In the genomic region with DNA sequence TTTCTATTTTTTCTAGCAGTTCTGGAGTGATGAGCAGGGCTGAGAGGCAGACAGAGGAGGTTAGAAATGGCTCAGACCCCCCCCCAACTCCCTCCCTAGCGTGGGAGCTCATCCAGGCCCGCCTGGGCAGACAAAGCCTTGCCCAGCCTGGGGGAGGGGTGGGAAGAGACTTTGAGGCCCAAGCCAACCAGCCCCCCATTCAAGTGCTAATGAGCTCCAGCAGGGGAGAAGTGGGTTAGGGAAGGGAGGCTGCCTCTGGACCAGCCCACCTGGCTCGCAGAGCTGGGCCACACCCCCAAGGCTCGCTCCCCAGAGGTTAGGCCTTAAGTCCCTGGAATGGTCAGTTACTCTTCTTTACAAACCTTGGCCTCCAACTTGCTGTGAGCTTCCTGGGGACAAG, we compare ENCODE assay signal across 8 mouse cellular contexts. TPM values are rescaled to one million over a fixed set of nuclear protein-coding genes. Genes with fewer than 3 reads are reported as not detected.
DNase-seq lines count a peak whose midpoint lies in the region; ATAC-seq and TF ChIP-seq lines count a peak whose summit lies in the region.

No protein-coding gene starts in this region.

- peak overlapping the region; percentile 76 for H3K27ac ChIP-seq in heart, embryonic 12.5 days (ENCODE audit: poor library complexity, severe bottlenecking)
- peak overlapping the region; percentile 96 for H3K27ac ChIP-seq in embryonic facial prominence, embryonic 10.5 days (replicated peaks)
- H3K27ac ChIP-seq in intestine, embryonic 14.5 days (ENCODE audit: low read depth): peak overlapping the region; percentile 74; the same call in 1 of the 2 replicates
- peak overlapping the region; percentile 99 for H3K27ac ChIP-seq in midbrain, embryonic 14.5 days (replicated peaks; ENCODE audit: low read depth, low read length)

- TF ChIP-seq CTCF in E14TG2a.4 (conservative IDR thresholded peaks at IDR 0.05; ENCODE audit: low read length): no peak

- H3K9ac ChIP-seq in heart, embryonic 12.5 days: peak overlapping the region; percentile 62
- H3K9ac ChIP-seq in intestine, embryonic 14.5 days (ENCODE audit: low read length): 0 out of 2 replicates have a peak overlapping the region, but pooled peaks have one; percentile 25
- H3K9ac ChIP-seq in midbrain, embryonic 14.5 days (replicated peaks; ENCODE audit: low read length): peak overlapping the region; percentile 51

- H3K4me3 ChIP-seq in heart, embryonic 12.5 days: 0 out of 2 replicates have a peak overlapping the region, but pooled peaks have one; percentile 7
- H3K4me3 ChIP-seq in E14TG2a.4 (replicated peaks; ENCODE audit: low read length): peak overlapping the region; percentile 88
- H3K4me3 ChIP-seq in embryonic facial prominence, embryonic 10.5 days: peak overlapping the region; percentile 95
- H3K4me3 ChIP-seq in intestine, embryonic 14.5 days (ENCODE audit: low read depth, low read length): no peak overlapping the region
- peak overlapping the region; percentile 17; the same call in 1 of the 2 replicates for H3K4me3 ChIP-seq in midbrain, embryonic 14.5 days (replicated peaks; ENCODE audit: low read depth, low read length)

- peaks cover 75% of the 10 kb centered on the region for H3K4me1 ChIP-seq in heart, embryonic 12.5 days (replicated peaks)
- peaks cover 88% of the 10 kb centered on the region for H3K4me1 ChIP-seq in E14TG2a.4 (replicated peaks; ENCODE audit: low read depth, low read length)
- peaks cover 98% of the 10 kb centered on the region for H3K4me1 ChIP-seq in embryonic facial prominence, embryonic 10.5 days
- peaks cover 68% of the 10 kb centered on the region for H3K4me1 ChIP-seq in intestine, embryonic 14.5 days (replicated peaks; ENCODE audit: control insufficient read depth, insufficient read depth, low read length)
- H3K4me1 ChIP-seq in midbrain, embryonic 14.5 days (ENCODE audit: control insufficient read depth, insufficient read depth, low read length): peaks cover 76% of the 10 kb centered on the region

- WGBS in heart, embryonic 12.5 days: 18% methylated on average over 4 of the region's 4 CpGs
- 3% methylated on average over 4 of the region's 4 CpGs for WGBS in embryonic facial prominence, embryonic 10.5 days
- 4% methylated on average over 4 of the region's 4 CpGs for WGBS in intestine, embryonic 14.5 days
- WGBS in midbrain, embryonic 14.5 days: 0% methylated on average over 4 of the region's 4 CpGs

- H3K4me2 ChIP-seq in heart, embryonic 12.5 days: peak overlapping the region; percentile 41
- peak overlapping the region; percentile 33; the same call in 1 of the 2 replicates for H3K4me2 ChIP-seq in intestine, embryonic 14.5 days (ENCODE audit: low read length)
- peak overlapping the region; percentile 85 for H3K4me2 ChIP-seq in midbrain, embryonic 14.5 days (ENCODE audit: low read length)

- no peaks in the 10 kb centered on the region for H3K9me3 ChIP-seq in heart, embryonic 12.5 days (replicated peaks)
- H3K9me3 ChIP-seq in E14TG2a.4 (ENCODE audit: low read length): no peaks in the 10 kb centered on the region
- H3K9me3 ChIP-seq in embryonic facial prominence, embryonic 10.5 days: no peaks in the 10 kb centered on the region
- H3K9me3 ChIP-seq in intestine, embryonic 14.5 days (ENCODE audit: control insufficient read depth, low read length): no peaks in the 10 kb centered on the region
- H3K9me3 ChIP-seq in midbrain, embryonic 14.5 days (ENCODE audit: control insufficient read depth, low read length): no peaks in the 10 kb centered on the region

- H3K27me3 ChIP-seq in heart, embryonic 12.5 days (replicated peaks): no peaks in the 10 kb centered on the region
- H3K27me3 ChIP-seq in E14TG2a.4 (ENCODE audit: insufficient read depth, low read length): peaks cover 24% of the 10 kb centered on the region
- H3K27me3 ChIP-seq in embryonic facial prominence, embryonic 10.5 days (replicated peaks; ENCODE audit: low read depth, poor library complexity, severe bottlenecking): no peaks in the 10 kb centered on the region
- H3K27me3 ChIP-seq in intestine, embryonic 14.5 days (replicated peaks; ENCODE audit: control insufficient read depth, insufficient read depth, low read length): no peaks in the 10 kb centered on the region
- no peaks in the 10 kb centered on the region for H3K27me3 ChIP-seq in midbrain, embryonic 14.5 days (ENCODE audit: control insufficient read depth, insufficient read depth, low read length)

- no peak for ATAC-seq in heart, embryonic 12.5 days (ENCODE audit: insufficient number of reproducible peaks, low FRiP score)
- no peak for ATAC-seq in intestine, embryonic 14.5 days (replicated peaks; ENCODE audit: low FRiP score, low TSS enrichment, low read depth)
- ATAC-seq in midbrain, embryonic 14.5 days (ENCODE audit: low FRiP score, low TSS enrichment): peak; percentile 37
- ATAC-seq in monocyte, adult 5-6 weeks (replicated peaks; ENCODE audit: insufficient number of reproducible peaks, low FRiP score, low TSS enrichment, poor library complexity, severe bottlenecking): no peak

- no peak for DNase-seq in heart, adult 8-10 months (ENCODE audit: low spot score)
- DNase-seq in embryonic facial prominence, embryonic 10.5 days (ENCODE audit: low spot score): peak; percentile 84
- no peak for DNase-seq in intestine, embryonic 14.5 days (ENCODE audit: low spot score)
- peak; percentile 87 for DNase-seq in midbrain, embryonic 14.5 days
- no peak for DNase-seq in spleen, postnatal 14 days (ENCODE audit: low spot score in 2 of 2)

- peaks cover 24% of the 10 kb centered on the region for H3K36me3 ChIP-seq in heart, embryonic 12.5 days
- H3K36me3 ChIP-seq in E14TG2a.4 (ENCODE audit: insufficient read depth, low read length): peaks cover 19% of the 10 kb centered on the region
- H3K36me3 ChIP-seq in embryonic facial prominence, embryonic 10.5 days (replicated peaks): peaks cover 52% of the 10 kb centered on the region
- peaks cover 18% of the 10 kb centered on the region; the same call in 1 of the 2 replicates for H3K36me3 ChIP-seq in intestine, embryonic 14.5 days (ENCODE audit: control insufficient read depth, insufficient read depth, low read length)
- H3K36me3 ChIP-seq in midbrain, embryonic 14.5 days (ENCODE audit: control insufficient read depth, insufficient read depth, low read length): peaks cover 3% of the 10 kb centered on the region

RNA-seq across cellular contexts. Expression of a gene that starts 4.6 kb away (rescaled TPM):
- polyA plus RNA-seq in heart, embryonic 12.5 days (2016; fragmentation: Nextera tagmentation; extraction: Ambion mirVana): 404 and 442 TPM in 2 replicates
- 100 to 1,000 TPM; 227 to 299 (median 259) TPM for total RNA-seq in heart, adult 8-10 months (2022)
- 334 and 363 TPM in 2 replicates for polyA plus RNA-seq in embryonic facial prominence, embryonic 10.5 days (2016; fragmentation: Nextera tagmentation; extraction: Ambion mirVana)
- 336 and 349 TPM in 2 replicates for polyA plus RNA-seq in intestine, embryonic 14.5 days (2014; fragmentation: Nextera tagmentation; extraction: Ambion mirVana)
- polyA plus RNA-seq in midbrain, embryonic 14.5 days (2014; fragmentation: Nextera tagmentation; extraction: Ambion mirVana): 284 and 326 TPM in 2 replicates
- 646 to 794 TPM (median 705 TPM) in 3 replicates for total RNA-seq in monocyte, adult 5-6 weeks (2017)

RNA-seq across cellular contexts. Expression of a gene that starts 21.5 kb away (rescaled TPM):
- 10.7 and 11.2 TPM in 2 replicates for polyA plus RNA-seq in heart, embryonic 12.5 days (2016; fragmentation: Nextera tagmentation; extraction: Ambion mirVana)
- 10 to 100 TPM; 21.1 to 33.0 (median 24.2) TPM for total RNA-seq in heart, adult 8-10 months (2022)
- polyA plus RNA-seq in embryonic facial prominence, embryonic 10.5 days (2016; fragmentation: Nextera tagmentation; extraction: Ambion mirVana): 2.7 TPM in 2 replicates
- 16.5 and 18.3 TPM in 2 replicates for polyA plus RNA-seq in intestine, embryonic 14.5 days (2014; fragmentation: Nextera tagmentation; extraction: Ambion mirVana)
- polyA plus RNA-seq in midbrain, embryonic 14.5 days (2014; fragmentation: Nextera tagmentation; extraction: Ambion mirVana): 1.5 and 3.2 TPM in 2 replicates
- 0.10 TPM in 1 of 3 replicates, not detected in the others for total RNA-seq in monocyte, adult 5-6 weeks (2017)

RNA-seq across cellular contexts. Expression of a gene that starts 38.8 kb away (rescaled TPM):
- 2.9 and 3.2 TPM in 2 replicates for polyA plus RNA-seq in heart, embryonic 12.5 days (2016; fragmentation: Nextera tagmentation; extraction: Ambion mirVana)
- total RNA-seq in heart, adult 8-10 months (2022): 10 to 100 TPM; 62.8 to 91.0 (median 81.6) TPM
- 5.6 and 6.6 TPM in 2 replicates for polyA plus RNA-seq in embryonic facial prominence, embryonic 10.5 days (2016; fragmentation: Nextera tagmentation; extraction: Ambion mirVana)
- 2.2 and 9.3 TPM in 2 replicates for polyA plus RNA-seq in intestine, embryonic 14.5 days (2014; fragmentation: Nextera tagmentation; extraction: Ambion mirVana)
- polyA plus RNA-seq in midbrain, embryonic 14.5 days (2014; fragmentation: Nextera tagmentation; extraction: Ambion mirVana): 20.4 and 31.9 TPM in 2 replicates
- not detected in 3 replicates for total RNA-seq in monocyte, adult 5-6 weeks (2017)

RNA-seq across cellular contexts. Expression of a gene that starts 43.1 kb away (rescaled TPM):
- polyA plus RNA-seq in heart, embryonic 12.5 days (2016; fragmentation: Nextera tagmentation; extraction: Ambion mirVana): 34.0 and 35.5 TPM in 2 replicates
- total RNA-seq in heart, adult 8-10 months (2022): 10 to 100 TPM; 43.7 to 58.2 (median 47.5) TPM
- polyA plus RNA-seq in embryonic facial prominence, embryonic 10.5 days (2016; fragmentation: Nextera tagmentation; extraction: Ambion mirVana): 59.7 and 72.1 TPM in 2 replicates
- 77.4 and 79.5 TPM in 2 replicates for polyA plus RNA-seq in intestine, embryonic 14.5 days (2014; fragmentation: Nextera tagmentation; extraction: Ambion mirVana)
- polyA plus RNA-seq in midbrain, embryonic 14.5 days (2014; fragmentation: Nextera tagmentation; extraction: Ambion mirVana): 14.5 and 15.7 TPM in 2 replicates
- 5.5 to 11.1 TPM (median 8.8 TPM) in 3 replicates for total RNA-seq in monocyte, adult 5-6 weeks (2017)

RNA-seq across cellular contexts. Expression of a gene that starts 48.9 kb away (rescaled TPM):
- polyA plus RNA-seq in heart, embryonic 12.5 days (2016; fragmentation: Nextera tagmentation; extraction: Ambion mirVana): 0.97 and 1.2 TPM in 2 replicates
- total RNA-seq in heart, adult 8-10 months (2022): not detected
- 3.4 and 4.3 TPM in 2 replicates for polyA plus RNA-seq in embryonic facial prominence, embryonic 10.5 days (2016; fragmentation: Nextera tagmentation; extraction: Ambion mirVana)
- polyA plus RNA-seq in intestine, embryonic 14.5 days (2014; fragmentation: Nextera tagmentation; extraction: Ambion mirVana): 1.7 and 2.6 TPM in 2 replicates
- polyA plus RNA-seq in midbrain, embryonic 14.5 days (2014; fragmentation: Nextera tagmentation; extraction: Ambion mirVana): 0.97 and 2.0 TPM in 2 replicates
- 1.8 TPM in 1 of 3 replicates, not detected in the others for total RNA-seq in monocyte, adult 5-6 weeks (2017)

Comparison
In these comparisons a context has a peak if more than half of its experiments do, and no peak if none do; other contexts are left out.
1. H3K4me2 ChIP-seq: peak in every context shown above with its lines; median percentile 85 in midbrain, embryonic 14.5 days; 41 in heart, embryonic 12.5 days; 33 in intestine, embryonic 14.5 days.
2. DNase-seq: peak in embryonic facial prominence, embryonic 10.5 days (single experiment) and midbrain, embryonic 14.5 days (single experiment); none in heart, adult 8-10 months (single experiment), intestine, embryonic 14.5 days (single experiment) and spleen, postnatal 14 days (0 of 2).
3. Peak in every context shown above with its lines, with median percentiles within 50 percentile points of each other: H3K27ac ChIP-seq and H3K9ac ChIP-seq.